ENCODE assay signal across 10 mouse cellular contexts in genomic region chr16:91262467-91263220, GRCm38 (mm10). TPM values are rescaled to one million over a fixed set of nuclear protein-coding genes. Genes with fewer than 3 reads are reported as not detected.
A peak's percentile ranks its signal among the peaks of the same experiment; 100 is the strongest.
DNase-seq lines count a peak whose midpoint lies in the region; ATAC-seq lines count a peak whose summit lies in the region.
"Had no signal": no experiment of that assay in that cellular context is flagged by ENCODE, and none has a peak within 500 bp of the region (broad histone marks: within the 10 kb centered on the region; RNA-seq: fewer than 3 reads in every experiment).

No protein-coding gene starts in this region.

- ATAC-seq in erythroblast, adult 5-6 weeks (replicated peaks; ENCODE audit: low FRiP score, poor library complexity, severe bottlenecking), result no peak
- ATAC-seq: liver, embryonic 12.5 days had no signal

- DNase-seq in cerebellum, postnatal 10 days, result peak; percentile 21 to 36
- no peak for DNase-seq in cerebellum, postnatal 36 days
- DNase-seq in right cerebral cortex, adult 18-20 months, result peak; percentile 38
- no peak for DNase-seq in right cerebral cortex, postnatal 4 days
- peak; percentile 42 to 45 for DNase-seq in layer of hippocampus, postnatal 36 days
- DNase-seq in urinary bladder, postnatal 4 days (ENCODE audit: low spot score in 2 of 2), result no peak
- no peak for DNase-seq in gastrocnemius, postnatal 4 days (ENCODE audit: low spot score in 2 of 2)
- DNase-seq: thymus, adult 2 months had no signal

RNA-seq across cellular contexts. Expression of gene Olig1, which starts 6.9 kb away (rescaled TPM):
- 100 to 1,000 TPM; 128 to 134 TPM for total RNA-seq in layer of hippocampus, postnatal 36 days (2021)
- total RNA-seq in erythroblast, adult 5-6 weeks (2015; ENCODE audit: low replicate concordance), result not detected in 2 replicates
- not detected in 2 replicates for total RNA-seq in erythroblast, adult 5-6 weeks (2017; ENCODE audit: low replicate concordance)
- under 1 TPM in 1 of 2 experiments, not detected in 1; 0.25 TPM for total RNA-seq in gastrocnemius, postnatal 4 days (2021)

RNA-seq across cellular contexts. Expression of gene Olig2, which starts 37.4 kb away (rescaled TPM):
- total RNA-seq in layer of hippocampus, postnatal 36 days (2021), result 10 to 100 TPM; 29.1 to 33.7 TPM
- not detected in 2 replicates for total RNA-seq in erythroblast, adult 5-6 weeks (2015; ENCODE audit: low replicate concordance)
- total RNA-seq in erythroblast, adult 5-6 weeks (2017; ENCODE audit: low replicate concordance), result not detected in 2 replicates
- not detected for total RNA-seq in gastrocnemius, postnatal 4 days (2021)

Comparison
In these comparisons a context has a peak if more than half of its experiments do, and no peak if none do; other contexts are left out.
1. DNase-seq: peak in cerebellum, postnatal 10 days (2 of 2), right cerebral cortex, adult 18-20 months (single experiment) and layer of hippocampus, postnatal 36 days (2 of 2); none in cerebellum, postnatal 36 days (0 of 2), right cerebral cortex, postnatal 4 days (single experiment), urinary bladder, postnatal 4 days (0 of 2) and gastrocnemius, postnatal 4 days (0 of 2).
2. RNA of gene Olig1, which starts 6.9 kb away (total RNA-seq): 128 to 134 TPM in layer of hippocampus, postnatal 36 days; 0.25 TPM in gastrocnemius, postnatal 4 days and not detected in erythroblast, adult 5-6 weeks; every median in the first group is over 100 times any median in the second.
3. RNA of gene Olig2, which starts 37.4 kb away (total RNA-seq): 29.1 to 33.7 TPM in layer of hippocampus, postnatal 36 days; not detected in erythroblast, adult 5-6 weeks and not detected in gastrocnemius, postnatal 4 days; every median in the first group is over 10 times any median in the second.